Mouse (Mus musculus) T-helper 1 cell (primary cell): ENCODE data around the gene Ttpal.

Experiments
- in situ Hi-C: fragments of 300-600 bp; cut with MboI, MseI; formaldehyde crosslinking; loops from one replicate; pipeline ENCODE4 v1.15.1; 2025; ENCODE audit warnings: high pct_unique_total_duplicates

Gene Ttpal

DNA sequence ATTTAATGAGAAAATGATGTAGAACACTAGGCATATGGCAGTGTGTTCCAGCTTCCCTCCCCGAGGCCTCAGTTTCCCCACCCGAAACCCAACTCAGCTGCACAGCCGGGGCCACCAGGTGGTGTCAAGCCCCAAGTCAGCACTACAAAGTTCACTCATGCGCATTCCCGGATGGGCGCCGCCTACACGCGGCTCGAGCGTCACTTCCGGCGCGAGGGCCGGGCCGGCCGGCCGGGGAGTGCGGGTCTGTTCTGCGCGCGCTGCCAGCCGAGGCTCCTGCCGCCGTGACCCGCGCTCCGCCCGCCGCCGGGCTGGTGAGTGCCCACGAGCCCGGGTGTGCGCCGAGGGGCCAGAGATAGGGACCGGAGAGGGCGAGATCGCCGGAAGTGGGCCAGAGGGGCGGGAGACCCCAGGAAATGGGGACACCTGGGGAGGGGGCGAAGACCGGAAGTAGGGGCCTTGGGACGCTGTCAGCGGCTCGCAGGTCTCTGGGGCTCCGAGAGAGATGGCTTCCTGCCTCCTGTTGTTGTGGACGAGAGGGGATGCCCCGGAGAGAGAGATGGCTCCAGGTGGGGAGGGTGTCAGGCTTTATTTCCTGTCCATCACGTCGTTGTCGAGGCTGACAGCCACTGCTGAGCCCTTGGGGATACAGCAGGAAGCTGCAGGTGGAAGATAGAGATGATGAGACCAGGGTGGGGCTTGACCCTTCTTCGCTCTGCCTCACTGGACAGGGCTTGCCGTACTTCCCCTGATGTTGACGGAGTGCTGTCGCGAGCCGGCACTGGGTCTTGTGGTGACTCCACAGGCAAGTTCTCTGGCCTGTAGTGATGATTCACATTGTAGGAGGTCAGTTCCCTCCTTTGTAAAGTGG, at the start of gene Ttpal:
TSS of gene Ttpal (plus strand) at position 214 of the 871 bp plus-strand sequence.
- in situ Hi-C loops, result loop anchor here (10.0 kb wide), 1 partner anchor 1302 kb away; no protein-coding TSS in a partner anchor

DNA sequence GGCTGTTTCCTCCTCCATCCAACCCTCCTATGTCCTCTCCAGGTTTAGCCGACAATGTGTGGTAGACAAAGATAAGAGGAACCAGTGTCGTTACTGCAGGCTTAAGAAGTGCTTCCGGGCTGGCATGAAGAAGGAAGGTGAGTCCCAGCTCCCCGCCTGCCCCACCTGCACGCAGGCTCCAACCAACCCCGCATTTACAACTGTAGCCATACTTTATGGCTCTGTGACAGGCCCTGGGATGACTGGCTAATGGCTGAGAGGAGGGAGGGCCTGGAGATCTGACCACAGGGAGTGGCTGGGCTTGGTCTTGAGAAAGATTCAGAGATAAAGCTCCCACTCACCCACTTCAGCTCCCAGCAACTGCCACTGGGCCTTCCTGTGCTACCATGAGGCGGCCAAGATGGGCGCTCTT, 49.6 kb upstream of the Ttpal start:
- in situ Hi-C loops, result loop anchor here (5.0 kb wide), 1 partner anchor 50 kb away; no protein-coding TSS in a partner anchor

- in situ Hi-C loops, result loop anchor here (5.0 kb wide), 1 partner anchor 52 kb away; no protein-coding TSS in a partner anchor
Measured at GRCm38 (mm10) chr2:163554425-163554982, 47.6 kb upstream of the Ttpal start.

- in situ Hi-C loops, result loop anchor here (5.0 kb wide), 1 partner anchor 53 kb away; no protein-coding TSS in a partner anchor
Measured at GRCm38 (mm10) chr2:163554996-163555395, 47.1 kb upstream of the Ttpal start.

GRCm38 (mm10) chr2:163555417-163555816, 46.7 kb upstream of the Ttpal start:
- in situ Hi-C loops, result no loop called here

DNA sequence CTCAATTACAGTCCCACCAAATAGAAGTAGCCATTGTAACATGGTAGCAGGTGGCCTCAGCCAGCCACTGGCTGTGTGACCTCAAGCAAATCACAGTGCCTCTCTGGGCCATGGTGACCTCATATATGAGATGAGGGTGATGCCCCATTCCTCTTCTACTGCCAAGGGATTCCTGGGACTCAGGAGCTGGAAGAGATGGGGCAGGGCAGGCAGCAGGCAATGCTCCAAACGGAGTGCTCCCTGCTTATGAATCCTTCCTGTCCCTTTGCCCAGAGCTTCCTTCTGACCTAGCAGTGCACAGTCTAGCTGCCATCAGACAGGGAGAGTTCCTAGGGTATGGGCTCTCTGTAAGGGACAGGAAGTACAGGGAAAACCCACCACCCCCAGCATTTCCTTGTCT, 43.6 kb upstream of the Ttpal start:
- in situ Hi-C loops, result no loop called here

DNA sequence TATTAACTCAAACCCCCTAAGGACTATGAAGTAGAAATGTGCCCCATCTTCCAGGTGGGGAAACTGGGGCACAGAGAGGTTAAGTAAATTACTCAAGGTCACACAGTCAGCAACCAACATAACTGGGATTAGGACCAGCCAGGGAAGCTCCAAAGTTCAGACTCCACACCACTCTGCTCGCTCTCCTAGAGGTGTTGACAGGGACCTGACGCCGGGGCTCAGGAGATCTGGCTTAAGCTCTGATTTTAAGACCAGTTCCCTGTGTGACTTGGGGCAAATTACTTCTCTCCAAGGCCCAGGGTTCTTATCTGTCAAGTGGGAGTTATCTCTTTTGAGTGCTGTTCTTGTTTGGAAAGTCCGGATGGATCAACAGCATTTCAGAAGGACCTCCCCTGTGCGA, 42.9 kb upstream of the Ttpal start:
- in situ Hi-C loops, result no loop called here

DNA sequence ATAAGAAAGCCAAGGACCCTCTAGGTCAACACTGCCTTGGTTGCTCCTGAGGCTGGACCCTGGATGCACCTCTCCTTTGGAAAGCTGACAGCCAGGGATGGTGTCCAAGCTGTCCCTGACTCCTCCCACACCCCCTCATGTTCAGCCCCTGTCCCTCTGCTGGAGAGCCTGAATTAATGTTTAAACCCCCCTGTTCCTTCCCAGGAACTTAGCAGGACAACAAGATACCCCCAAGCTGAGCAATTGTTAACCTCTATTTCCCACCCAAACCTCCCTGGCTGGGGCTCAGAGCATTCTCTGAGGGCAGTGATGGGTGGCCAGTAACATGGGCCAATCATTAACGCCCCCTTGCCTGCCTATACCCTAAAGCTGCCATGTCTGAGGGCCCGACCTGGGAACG, 41.9 kb upstream of the Ttpal start:
- in situ Hi-C loops, result no loop called here

- in situ Hi-C loops, result no loop called here
Measured at GRCm38 (mm10) chr2:163561258-163561948, 40.7 kb upstream of the Ttpal start.

GRCm38 (mm10) chr2:163564646-163565045, 37.5 kb upstream of the Ttpal start:
- in situ Hi-C loops, result no loop called here

- in situ Hi-C loops, result no loop called here
Measured at GRCm38 (mm10) chr2:163574321-163574720, 27.8 kb upstream of the Ttpal start.

DNA sequence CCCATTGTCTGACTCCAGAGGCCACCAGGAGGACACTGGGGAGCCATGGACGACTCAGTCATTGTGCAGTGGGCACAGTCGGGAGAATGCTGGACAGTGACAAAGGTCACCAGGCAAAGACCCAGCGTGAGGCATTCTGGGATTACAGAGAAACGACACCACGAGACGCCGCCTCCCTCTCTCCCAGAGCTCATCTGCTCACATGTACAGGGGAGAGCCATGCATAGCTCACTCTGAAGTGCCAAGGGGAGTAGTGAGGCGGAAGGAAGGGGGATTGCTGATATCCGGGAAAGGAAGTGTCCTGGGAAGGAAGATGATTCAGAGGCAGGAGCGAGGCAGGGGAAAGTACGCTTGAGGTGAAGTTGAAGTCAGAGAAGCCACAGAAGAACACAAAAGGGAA, 26.9 kb upstream of the Ttpal start:
- in situ Hi-C loops, result no loop called here

DNA sequence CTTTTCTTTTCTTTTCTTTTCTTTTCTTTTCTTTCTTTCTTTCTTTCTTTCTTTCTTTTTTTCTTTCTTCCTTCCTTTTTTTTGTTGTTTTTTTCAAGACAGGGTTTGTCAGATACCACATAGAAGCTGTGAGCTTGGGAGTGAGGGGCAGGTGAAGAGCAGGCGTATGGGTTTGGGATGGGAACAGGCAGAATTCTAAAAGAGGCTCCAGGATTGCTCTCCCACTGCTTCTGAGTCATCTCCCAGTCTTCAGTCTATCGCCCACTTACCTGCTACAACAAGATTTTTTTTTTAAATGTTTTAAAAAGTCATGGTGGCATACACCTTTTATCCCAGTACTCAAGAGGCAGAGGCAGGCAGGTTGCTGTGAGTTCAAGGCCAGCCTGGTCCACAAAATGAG, 24.1 kb upstream of the Ttpal start:
- in situ Hi-C loops, result no loop called here

DNA sequence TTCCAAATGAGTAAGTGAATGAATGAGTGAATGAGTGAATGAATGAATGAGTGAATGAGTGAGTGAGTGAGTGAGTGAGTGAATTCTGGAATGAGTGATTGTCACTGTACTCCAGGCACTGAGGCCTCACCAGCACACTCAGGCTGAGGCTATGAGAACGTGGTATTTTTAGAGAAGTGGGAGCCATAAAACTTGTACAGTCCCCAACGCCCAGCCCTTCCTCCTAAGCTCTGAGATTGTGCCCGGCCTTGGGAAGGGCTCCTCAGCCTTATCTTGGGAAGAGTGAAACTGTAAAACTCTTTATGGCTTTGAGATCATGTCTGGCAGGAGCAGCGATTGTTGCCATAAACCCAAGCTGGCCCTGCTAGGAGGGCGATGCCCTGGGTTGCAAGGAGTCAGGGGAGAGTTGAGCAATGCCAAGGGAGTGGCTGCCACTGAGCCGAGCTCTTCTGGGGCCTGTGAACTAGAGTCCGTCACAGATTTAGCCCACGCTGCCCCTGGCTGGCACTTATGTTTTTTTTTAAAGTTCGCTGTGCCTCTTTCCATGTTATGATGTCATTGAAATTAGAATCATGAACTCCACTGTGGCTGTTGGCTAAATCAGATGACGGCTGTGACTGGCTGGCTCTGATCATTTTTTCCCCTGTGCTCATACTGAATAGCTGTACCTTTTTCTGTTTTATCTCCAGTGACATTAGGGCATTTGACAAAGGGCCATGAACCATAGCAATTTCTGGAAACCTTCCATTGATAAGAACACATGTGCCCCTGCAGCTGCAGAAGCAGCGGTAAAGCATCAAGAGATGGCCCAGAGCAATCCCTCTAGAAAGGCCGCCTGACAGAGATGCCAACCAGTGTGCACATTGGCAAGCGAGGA, 21.8 kb upstream of the Ttpal start:
- in situ Hi-C loops, result no loop called here

GRCm38 (mm10) chr2:163583226-163584087, 18.7 kb upstream of the Ttpal start:
- in situ Hi-C loops, result no loop called here

DNA sequence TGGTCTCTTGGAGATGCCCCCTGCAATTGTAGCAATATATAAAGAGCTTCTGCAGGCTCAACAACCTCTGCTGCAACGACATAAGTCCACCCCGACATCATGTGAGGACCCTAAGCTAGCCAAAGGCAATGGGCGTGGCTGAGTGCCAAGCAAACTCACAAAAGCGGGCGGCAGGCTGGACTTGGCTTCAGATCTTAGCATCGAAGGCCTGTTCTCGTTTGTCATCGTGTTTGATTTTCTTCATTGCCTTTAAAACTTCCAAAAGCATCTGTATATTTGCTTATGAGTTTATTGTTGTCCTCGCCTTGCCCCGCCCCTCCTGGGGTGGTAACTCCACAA, 18.1 kb upstream of the Ttpal start:
- in situ Hi-C loops, result no loop called here

- in situ Hi-C loops, result loop anchor here (5.0 kb wide), 1 partner anchor 39 kb away; no protein-coding TSS in a partner anchor
Measured at GRCm38 (mm10) chr2:163586384-163587261, 15.5 kb upstream of the Ttpal start.

DNA sequence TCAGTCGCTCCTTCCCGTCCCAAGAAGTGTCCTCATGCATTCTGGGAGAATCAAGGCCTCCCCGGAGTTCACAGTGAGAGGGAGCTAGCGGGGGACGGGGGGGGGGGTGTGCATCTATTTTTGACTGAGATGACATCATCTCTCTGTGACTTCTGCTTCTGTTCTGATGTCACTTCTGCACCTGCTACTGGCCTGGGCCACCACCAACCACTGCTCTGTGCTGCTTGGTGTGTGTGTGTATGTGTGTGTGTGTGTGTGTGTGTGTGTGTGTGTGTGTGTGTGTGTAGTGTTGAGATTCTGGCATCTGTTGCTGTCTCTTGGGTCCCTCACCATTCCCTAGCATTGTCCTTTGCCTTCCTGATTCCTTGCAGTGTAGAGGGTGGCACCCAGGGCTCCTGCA, 14.6 kb upstream of the Ttpal start:
- in situ Hi-C loops, result loop anchor here (5.0 kb wide), 1 partner anchor 40 kb away; no protein-coding TSS in a partner anchor

GRCm38 (mm10) chr2:163590211-163590610, 11.9 kb upstream of the Ttpal start:
- in situ Hi-C loops, result loop anchor here (10.0 kb wide), 1 partner anchor 115 kb away; the partner anchor contains the start of gene Fitm2
